Mouse (Mus musculus) heart, embryonic 11.5 days (tissue): Measurements from ENCODE around the gene Lrig3. TPM values are rescaled to one million over a fixed set of nuclear protein-coding genes. Genes with fewer than 3 reads are reported as not detected.

Experiments
- ATAC-seq: fragments of 200-750 bp; cut with Nextera tagmentation; replicated peaks from 2 replicates; pipeline ENCODE4 v1.8.0; 2017; ENCODE audit warnings: moderate library complexity; ENCODE audit not compliant: insufficient number of reproducible peaks, low FRiP score, low TSS enrichment
- H3K27ac ChIP-seq: fragments of 300-500 bp; sonication (generic); 2 replicates; pipeline ENCODE4 v1.5.1; 2014; ENCODE audit warnings: mild to moderate bottlenecking, low read depth, low read length
- H3K27me3 ChIP-seq: fragments of 300-500 bp; sonication (generic); 2 replicates; pipeline ENCODE4 v1.6.1; 2014; ENCODE audit warnings: mild to moderate bottlenecking, low read length, mixed read lengths; ENCODE audit not compliant: control insufficient read depth, insufficient read depth
- H3K36me3 ChIP-seq: fragments of 300-500 bp; sonication (generic); 2 replicates; pipeline ENCODE4 v1.6.1; 2014; ENCODE audit warnings: mild to moderate bottlenecking, low read length, moderate library complexity, mixed read lengths; ENCODE audit not compliant: control insufficient read depth, insufficient read depth
- H3K4me1 ChIP-seq: fragments of 300-500 bp; sonication (generic); 2 replicates; pipeline ENCODE4 v1.6.1; 2014; ENCODE audit warnings: low read length; ENCODE audit not compliant: control insufficient read depth, insufficient read depth
- H3K4me2 ChIP-seq: fragments of 300-500 bp; sonication (generic); 2 replicates; pipeline ENCODE4 v1.6.1; 2014; ENCODE audit warnings: mild to moderate bottlenecking, moderate library complexity
- H3K4me3 ChIP-seq: fragments of 300-500 bp; sonication (generic); 2 replicates; pipeline ENCODE4 v1.5.1; 2014; ENCODE audit warnings: low read depth, low read length
- H3K9ac ChIP-seq: fragments of 300-500 bp; sonication (generic); 2 replicates; pipeline ENCODE4 v1.6.1; 2014; ENCODE audit warnings: mild to moderate bottlenecking, low read depth, low read length, moderate library complexity
- H3K9me3 ChIP-seq: fragments of 300-500 bp; sonication (generic); replicated peaks from 2 replicates; pipeline ENCODE4 v1.6.1; 2016; ENCODE audit warnings: low read length; ENCODE audit not compliant: control insufficient read depth
- WGBS: fragments of 180-500 bp; shearing (Covaris S2); extraction: QIAGEN DNeasy Blood & Tissue Kit; methylation state at CpG from one replicate; pipeline ENCODE4 v1.1.7; 2014; ENCODE audit not compliant: insufficient replicate concordance; 5-methylcytosine and 5-hydroxymethylcytosine counted together
- polyA plus RNA-seq: library from polyadenylated mRNA; unstranded; fragments of >200 nt; fragmentation: Nextera tagmentation; extraction: Ambion mirVana; gene quantifications from 2 replicates; pipeline ENCODE4 v1.2.1, GENCODE M21; 2014

Lrig3 gene
- 2.4 and 2.6 TPM in 2 replicates for polyA plus RNA-seq

DNA sequence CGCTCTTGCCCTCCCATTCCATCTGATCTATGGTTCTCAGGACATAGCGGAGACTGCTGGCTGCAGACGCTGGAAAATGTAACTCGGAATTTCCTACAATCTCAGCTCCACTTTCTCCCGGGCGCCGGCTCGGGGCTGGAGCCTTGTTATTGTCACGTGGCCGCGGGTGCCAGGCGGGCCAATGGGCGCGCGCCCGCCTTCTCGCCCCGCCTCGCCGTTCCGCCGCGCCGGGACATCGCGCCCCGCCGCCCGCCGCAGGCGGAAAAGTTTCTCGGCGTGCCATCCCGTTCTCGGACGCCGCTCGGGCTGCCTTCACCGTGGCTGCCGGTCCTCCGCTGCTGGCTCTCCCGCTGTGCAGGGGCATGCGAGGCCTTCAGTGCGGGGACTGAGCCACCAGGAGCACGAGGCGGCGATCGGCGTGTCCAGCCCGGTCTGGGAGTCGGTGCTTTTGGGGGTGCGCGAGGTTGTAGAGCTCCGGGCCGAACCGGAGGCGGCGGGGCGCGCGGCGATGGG lies at the start of gene Lrig3:
Gene Lrig3 (plus strand): TSS at position 201 of the 513 bp plus-strand sequence.
- Histone ChIP-seq H3K9ac (peak within 1 kb of the TSS; percentile 79), H3K4me2 (peak within 1 kb of the TSS; percentile 97), H3K27me3 (peaks cover 58% of the 10 kb centered on the region), H3K9me3 (no peaks in the 10 kb centered on the region), H3K27ac (peak within 1 kb of the TSS; percentile 50; the same call in 1 of the 2 replicates), H3K4me1 (peaks cover 2% of the 10 kb centered on the region; the same call in 1 of the 2 replicates), H3K36me3 (no peaks in the 10 kb centered on the region), H3K4me3 (peak within 1 kb of the TSS; percentile 71)
- ATAC-seq, result peak; percentile 79
- under 1% methylated on average over 60 of the region's 62 CpGs for WGBS

DNA sequence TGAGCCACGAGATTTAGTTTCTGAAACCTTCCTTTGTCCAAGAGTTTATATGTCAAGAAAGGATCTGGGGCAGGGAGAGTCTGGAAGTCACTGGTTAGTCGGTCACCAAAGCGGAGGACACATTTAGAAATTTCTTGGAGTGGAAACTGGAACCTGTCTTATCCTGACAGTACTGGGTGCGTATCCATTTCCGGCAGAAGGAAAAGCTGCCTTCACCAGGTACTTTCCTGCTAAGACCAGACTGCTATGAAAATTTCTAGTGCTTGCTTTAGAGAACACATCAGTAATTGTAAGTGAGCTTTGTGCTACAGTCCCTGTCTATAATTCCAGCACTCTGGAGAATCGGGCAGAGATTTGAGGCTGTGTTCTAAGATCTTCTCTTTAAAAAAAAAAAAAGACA lies 49.2 kb upstream of the Lrig3 start:
- H3K36me3 ChIP-seq, result no peaks in the 10 kb centered on the region
- ATAC-seq, result no peak
- 48% methylated on average over 6 of the region's 6 CpGs for WGBS

DNA sequence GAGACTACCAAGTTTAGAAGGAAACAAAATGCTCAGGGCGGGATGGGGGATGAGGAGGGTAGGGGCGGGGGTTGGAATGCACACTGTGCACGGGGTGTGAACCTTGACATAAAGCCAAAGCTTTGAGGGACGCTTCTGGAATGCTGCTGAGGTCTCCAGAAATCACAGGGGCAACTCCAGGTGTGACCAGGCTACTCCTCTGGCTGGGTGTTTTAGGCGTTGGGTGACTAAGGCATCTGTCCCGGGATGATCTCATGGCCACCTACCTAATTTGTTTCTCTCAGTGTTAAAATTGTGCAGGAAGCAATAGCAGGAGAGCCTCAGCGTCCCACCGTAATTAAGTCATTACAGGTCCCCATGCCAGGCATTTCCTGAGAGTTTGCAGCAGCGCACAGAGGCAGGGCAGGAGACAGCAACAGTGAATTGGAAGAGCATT lies 48.5 kb upstream of the Lrig3 start:
- Histone ChIP-seq H3K36me3 (no peaks in the 10 kb centered on the region), H3K4me3 (no peak overlapping the region), H3K4me2 (peak overlapping the region; percentile 53), H3K9ac (no peak overlapping the region), H3K4me1 (no peaks in the 10 kb centered on the region; the same call in 1 of the 2 replicates), H3K9me3 (no peaks in the 10 kb centered on the region), H3K27me3 (no peaks in the 10 kb centered on the region), H3K27ac (no peak overlapping the region)
- no peak for ATAC-seq
- WGBS, result 8% methylated on average over 9 of the region's 9 CpGs

More for the DNA sequence above, 49.2 kb upstream of the Lrig3 start:
- no peak overlapping the region for H3K4me2 ChIP-seq
- no peak overlapping the region for H3K27ac ChIP-seq
- no peaks in the 10 kb centered on the region; the same call in 1 of the 2 replicates for H3K4me1 ChIP-seq
- H3K27me3 ChIP-seq, result no peaks in the 10 kb centered on the region
- H3K9me3 ChIP-seq, result no peaks in the 10 kb centered on the region
- no peak overlapping the region for H3K4me3 ChIP-seq
- no peak overlapping the region for H3K9ac ChIP-seq

GRCm38 (mm10) chr10:125918994-125919393 lies 47.0 kb upstream of the Lrig3 start:
- Histone ChIP-seq H3K4me2 (no peak overlapping the region), H3K27me3 (no peaks in the 10 kb centered on the region), H3K4me3 (no peak overlapping the region), H3K9ac (no peak overlapping the region), H3K36me3 (no peaks in the 10 kb centered on the region), H3K4me1 (no peaks in the 10 kb centered on the region; the same call in 1 of the 2 replicates), H3K27ac (no peak overlapping the region), H3K9me3 (no peaks in the 10 kb centered on the region)
- 87% methylated on average over 1 of the region's 1 CpGs for WGBS
- ATAC-seq, result no peak

- no peak overlapping the region for H3K4me3 ChIP-seq
- H3K27me3 ChIP-seq, result no peaks in the 10 kb centered on the region
- H3K36me3 ChIP-seq, result no peaks in the 10 kb centered on the region
- no peaks in the 10 kb centered on the region; the same call in 1 of the 2 replicates for H3K4me1 ChIP-seq
- no peaks in the 10 kb centered on the region for H3K9me3 ChIP-seq
- no peak overlapping the region for H3K9ac ChIP-seq
- no peak overlapping the region for H3K27ac ChIP-seq
- no peak for ATAC-seq
- no peak overlapping the region for H3K4me2 ChIP-seq
- 43% methylated on average over 6 of the region's 6 CpGs for WGBS
Measured at GRCm38 (mm10) chr10:125921654-125922446, 44.1 kb upstream of the Lrig3 start.

- Histone ChIP-seq H3K4me1 (no peaks in the 10 kb centered on the region), H3K36me3 (no peaks in the 10 kb centered on the region), H3K9me3 (no peaks in the 10 kb centered on the region), H3K27ac (no peak overlapping the region), H3K27me3 (no peaks in the 10 kb centered on the region), H3K9ac (no peak overlapping the region), H3K4me2 (no peak overlapping the region), H3K4me3 (no peak overlapping the region)
- WGBS, result 75% methylated on average over 3 of the region's 3 CpGs
- no peak for ATAC-seq
Measured at GRCm38 (mm10) chr10:125929961-125930360, 36.0 kb upstream of the Lrig3 start.

GRCm38 (mm10) chr10:125933388-125933787 lies 32.6 kb upstream of the Lrig3 start:
- no peaks in the 10 kb centered on the region for H3K9me3 ChIP-seq
- no peak for ATAC-seq
- no peak overlapping the region for H3K27ac ChIP-seq
- H3K36me3 ChIP-seq, result no peaks in the 10 kb centered on the region
- no peaks in the 10 kb centered on the region for H3K4me1 ChIP-seq
- no peaks in the 10 kb centered on the region for H3K27me3 ChIP-seq
- 67% methylated on average over 6 of the region's 6 CpGs for WGBS
- no peak overlapping the region for H3K4me3 ChIP-seq
- H3K4me2 ChIP-seq, result no peak overlapping the region
- H3K9ac ChIP-seq, result no peak overlapping the region

- no peak for ATAC-seq
- 76% methylated on average over 3 of the region's 3 CpGs for WGBS
- Histone ChIP-seq H3K27ac (no peak overlapping the region), H3K27me3 (no peaks in the 10 kb centered on the region), H3K4me1 (no peaks in the 10 kb centered on the region), H3K36me3 (no peaks in the 10 kb centered on the region), H3K9me3 (no peaks in the 10 kb centered on the region), H3K9ac (no peak overlapping the region), H3K4me2 (no peak overlapping the region), H3K4me3 (no peak overlapping the region)
Measured at GRCm38 (mm10) chr10:125934095-125934494, 31.9 kb upstream of the Lrig3 start.
